Mouse (Mus musculus) CH12.LX (cell line): Measurements from ENCODE around the gene Clec3a. TPM values are rescaled to one million over a fixed set of nuclear protein-coding genes. Genes with fewer than 3 reads are reported as not detected.

ENCODE experiments used
- DNase-seq: peaks from one replicate; pipeline ENCODE4 v3.0.0-alpha.2; 2013; ENCODE audit errors: extremely low read depth
- H3K27ac ChIP-seq: 2 replicates; pipeline ENCODE4 v1.5.1; 2012; ENCODE audit warnings: low read depth, mild to moderate bottlenecking, control low read depth, moderate library complexity; ENCODE audit not compliant: insufficient read depth
- H3K27me3 ChIP-seq: replicated peaks from 2 replicates; pipeline ENCODE3; 2012; ENCODE audit warnings: inconsistent platforms
- H3K36me3 ChIP-seq, 2 experiments: replicated peaks in 1 of 2; 2 replicates each; pipeline versions ENCODE3 to v1.6.1; 2012; ENCODE audit warnings: inconsistent platforms in 1 of 2, low read length in 1 of 2, mild to moderate bottlenecking in 1 of 2, mixed read lengths in 1 of 2, moderate library complexity in 1 of 2; ENCODE audit not compliant: control insufficient read depth in 1 of 2, insufficient read depth in 1 of 2
- H3K4me1 ChIP-seq, 2 experiments: 2 replicates each; pipeline ENCODE4 v1.6.1; 2012; ENCODE audit warnings: inconsistent platforms in 1 of 2, moderate library complexity in 1 of 2; ENCODE audit not compliant: insufficient read depth in 2 of 2, control insufficient read depth in 1 of 2
- H3K4me2 ChIP-seq: 2 replicates; pipeline ENCODE4 v1.6.1; 2012; ENCODE audit warnings: low read depth, mild to moderate bottlenecking, control low read depth; ENCODE audit not compliant: poor library complexity, insufficient read depth, severe bottlenecking
- H3K4me3 ChIP-seq, 3 experiments: fragments of 150-350 bp in 1 of 3; sonication (generic) in 1 of 3; replicated peaks in 1 of 3; 2 replicates each; pipeline versions ENCODE3 to v1.5.1; 2011 to 2012; ENCODE audit warnings: low read depth in 2 of 3, low read length in 2 of 3, mild to moderate bottlenecking in 2 of 3, moderate library complexity in 2 of 3, control low read depth in 1 of 3, improper control_type of control experiment in 1 of 3, inconsistent platforms in 1 of 3, mixed read lengths in 1 of 3; ENCODE audit not compliant: poor library complexity in 1 of 3
- H3K79me2 ChIP-seq: replicated peaks from 2 replicates; pipeline ENCODE4 v1.6.1; 2012; ENCODE audit warnings: mild to moderate bottlenecking, moderate library complexity; ENCODE audit not compliant: control insufficient read depth, poor library complexity, insufficient read depth, severe bottlenecking; ENCODE audit errors: extremely low read depth
- H3K9ac ChIP-seq: 2 replicates; pipeline ENCODE4 v1.6.1; 2012; ENCODE audit warnings: low read depth, mild to moderate bottlenecking, control low read depth, moderate library complexity; ENCODE audit not compliant: insufficient read depth
- H3K9me3 ChIP-seq: replicated peaks from 2 replicates; pipeline ENCODE3; 2012; ENCODE audit warnings: low read length, inconsistent platforms, mixed read lengths
- CHD2 ChIP-seq: IDR thresholded peaks from 2 replicates; pipeline ENCODE4 v1.6.1; 2011; ENCODE audit warnings: low read length, improper control_type of control experiment
- ELF1 ChIP-seq: IDR thresholded peaks from 2 replicates; pipeline ENCODE4 v1.6.1; 2014; ENCODE audit warnings: low read depth, mild to moderate bottlenecking, inconsistent platforms, low read length, improper control_type of control experiment
- EP300 ChIP-seq: IDR thresholded peaks from 2 replicates; pipeline ENCODE4 v1.6.1; 2011; ENCODE audit warnings: low read length, improper control_type of control experiment
- HCFC1 ChIP-seq: IDR thresholded peaks from 2 replicates; pipeline ENCODE4 v1.6.1; 2012; ENCODE audit warnings: low read depth, mild to moderate bottlenecking, inconsistent platforms, low read length, improper control_type of control experiment
- IRF4 ChIP-seq: IDR thresholded peaks from 2 replicates; pipeline ENCODE4 v1.6.1; 2014; ENCODE audit warnings: low read depth, mild to moderate bottlenecking, inconsistent platforms, low read length, improper control_type of control experiment
- JUN ChIP-seq: IDR thresholded peaks from 2 replicates; pipeline ENCODE4 v1.6.1; 2011; ENCODE audit warnings: low read depth, mild to moderate bottlenecking, low read length, improper control_type of control experiment, moderate library complexity; ENCODE audit not compliant: insufficient read depth
- JUND ChIP-seq: conservative IDR thresholded peaks from 2 replicates; pipeline ENCODE4 v1.6.1; 2011; ENCODE audit warnings: low read depth, low read length, improper control_type of control experiment
- MAFK ChIP-seq: IDR thresholded peaks from 2 replicates; pipeline ENCODE4 v1.6.1; 2011; ENCODE audit warnings: low read length, improper control_type of control experiment; ENCODE audit not compliant: insufficient replicate concordance
- MAZ ChIP-seq: IDR thresholded peaks from 2 replicates; pipeline ENCODE4 v1.6.1; 2012; ENCODE audit warnings: low read depth, mild to moderate bottlenecking, inconsistent platforms, low read length, improper control_type of control experiment, moderate library complexity
- MXI1 ChIP-seq: IDR thresholded peaks from 2 replicates; pipeline ENCODE4 v1.6.1; 2011; ENCODE audit warnings: mild to moderate bottlenecking, low read depth, low read length, improper control_type of control experiment
- POLR2AphosphoS2 ChIP-seq: IDR thresholded peaks from 2 replicates; pipeline ENCODE4 v1.6.1; 2011; ENCODE audit warnings: low read depth, low read length, improper control_type of control experiment
- RCOR1 ChIP-seq: conservative IDR thresholded peaks from 2 replicates; pipeline ENCODE4 v1.6.1; 2012; ENCODE audit warnings: low read depth, mild to moderate bottlenecking, inconsistent platforms, low read length, improper control_type of control experiment
- SIN3A ChIP-seq: IDR thresholded peaks from 2 replicates; pipeline ENCODE4 v1.6.1; 2012; ENCODE audit warnings: low read length, improper control_type of control experiment, inconsistent platforms
- TBP ChIP-seq: conservative IDR thresholded peaks from 2 replicates; pipeline ENCODE4 v1.6.1; 2011; ENCODE audit warnings: low read depth, low read length, improper control_type of control experiment
- TCF12 ChIP-seq: IDR thresholded peaks from 2 replicates; pipeline ENCODE4 v1.6.1; 2014; ENCODE audit warnings: low read depth, mild to moderate bottlenecking, inconsistent platforms, low read length, improper control_type of control experiment
- USF2 ChIP-seq: conservative IDR thresholded peaks from 2 replicates; pipeline ENCODE4 v1.6.1; 2011; ENCODE audit warnings: low read depth, low read length, improper control_type of control experiment
- ZC3H11A ChIP-seq: IDR thresholded peaks from 2 replicates; pipeline ENCODE4 v1.6.1; 2012; ENCODE audit warnings: low read depth, mild to moderate bottlenecking, inconsistent platforms, low read length, improper control_type of control experiment
- ZKSCAN1 ChIP-seq: IDR thresholded peaks from 2 replicates; pipeline ENCODE4 v1.6.1; 2012; ENCODE audit warnings: low read depth, inconsistent platforms, low read length, improper control_type of control experiment, borderline replicate concordance
- dilution Hi-C: fragments of 300-500 bp; cut with MboI; formaldehyde crosslinking; loops from 2 replicates; pipeline ENCODE4 v1.14.3; 2020; ENCODE audit warnings: low sequenced_read_pairs; ENCODE audit not compliant: extremely low pct_unique_long_range_greater_than_20kb, extremely low pct_ligation_motif_present
- in situ Hi-C: fragments of 300-500 bp; cut with MboI; formaldehyde crosslinking; loops from 3 replicates; pipeline ENCODE4 v1.14.3; 2019; ENCODE audit warnings: low sequenced_read_pairs, low pct_ligation_motif_present, low pct_unique_long_range_greater_than_20kb, mixed read lengths
- polyA plus RNA-seq: library from polyadenylated mRNA; unstranded; fragments of >175 nt; gene quantifications from 2 replicates; pipeline ENCODE4 v1.2.1, GENCODE M21; 2012; ENCODE audit warnings: low read depth; ENCODE audit not compliant: insufficient read length
- total RNA-seq, 2 experiments: library from RNA; depleted of rRNA; stranded (reverse); fragments of 300-350 nt in 1 of 2; fragments of >200 nt in 1 of 2; gene quantifications; 2 replicates each; pipeline ENCODE4 v1.2.3; 2012 to 2014

The Clec3a gene
- total and polyA plus RNA-seq, 3 experiments = not detected

DNA sequence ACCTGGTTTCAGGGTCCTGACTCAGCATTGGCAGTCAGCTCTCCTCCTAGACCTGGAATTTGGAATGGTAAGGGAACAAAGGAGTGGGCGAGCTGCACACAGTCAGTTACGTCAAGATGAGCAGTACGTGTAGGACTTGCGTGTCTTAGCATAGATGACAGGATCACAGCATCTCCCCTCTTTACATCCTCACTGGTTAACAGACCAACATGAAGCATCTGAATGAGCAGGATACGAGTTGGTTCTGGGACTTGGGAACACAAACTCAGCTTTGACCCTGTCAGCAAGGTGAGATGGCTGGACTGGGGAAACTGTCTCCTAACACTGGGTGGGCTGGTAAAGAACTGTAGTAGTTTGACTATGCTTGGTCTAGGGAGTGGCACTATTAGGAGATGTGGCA lies 18.6 kb upstream of the Clec3a start:
- Histone ChIP-seq H3K4me1 (no peaks in the 10 kb centered on the region), H3K27me3 (no peaks in the 10 kb centered on the region), H3K9ac (no peak overlapping the region), H3K4me3 (no peak overlapping the region), H3K79me2 (no peaks in the 10 kb centered on the region), H3K27ac (no peak overlapping the region), H3K9me3 (peaks cover 22% of the 10 kb centered on the region), H3K4me2 (no peak overlapping the region), H3K36me3 (no peaks in the 10 kb centered on the region)
- dilution Hi-C loops (no loop called here), in situ Hi-C loops (no loop called here)
- TF ChIP-seq POLR2AphosphoS2 (no peak), RCOR1 (no peak), CHD2 (no peak), MAFK (no peak), USF2 (no peak)
- DNase-seq = no peak

GRCm38 (mm10) chr8:114401679-114402078 lies 16.2 kb upstream of the Clec3a start:
- H3K4me3 ChIP-seq = no peak overlapping the region
- no peak overlapping the region for H3K4me2 ChIP-seq
- TF ChIP-seq JUN (no peak), ZC3H11A (no peak), ELF1 (no peak), SIN3A (no peak), HCFC1 (no peak), JUND (no peak), IRF4 (no peak), ZKSCAN1 (no peak), TCF12 (no peak), MAZ (no peak), MXI1 (no peak), MAFK (no peak), EP300 (no peak), TBP (no peak)
- in situ Hi-C loops (no loop called here), dilution Hi-C loops (no loop called here)
- H3K27me3 ChIP-seq = no peaks in the 10 kb centered on the region
- no peaks in the 10 kb centered on the region for H3K36me3 ChIP-seq
- no peak overlapping the region for H3K9ac ChIP-seq
- DNase-seq = no peak
- peaks cover 22% of the 10 kb centered on the region for H3K9me3 ChIP-seq
- no peak overlapping the region for H3K27ac ChIP-seq
- H3K79me2 ChIP-seq = no peaks in the 10 kb centered on the region
- no peaks in the 10 kb centered on the region for H3K4me1 ChIP-seq
